Comparison of ENCODE assay signal across 9 mouse cellular contexts in the genomic region with DNA sequence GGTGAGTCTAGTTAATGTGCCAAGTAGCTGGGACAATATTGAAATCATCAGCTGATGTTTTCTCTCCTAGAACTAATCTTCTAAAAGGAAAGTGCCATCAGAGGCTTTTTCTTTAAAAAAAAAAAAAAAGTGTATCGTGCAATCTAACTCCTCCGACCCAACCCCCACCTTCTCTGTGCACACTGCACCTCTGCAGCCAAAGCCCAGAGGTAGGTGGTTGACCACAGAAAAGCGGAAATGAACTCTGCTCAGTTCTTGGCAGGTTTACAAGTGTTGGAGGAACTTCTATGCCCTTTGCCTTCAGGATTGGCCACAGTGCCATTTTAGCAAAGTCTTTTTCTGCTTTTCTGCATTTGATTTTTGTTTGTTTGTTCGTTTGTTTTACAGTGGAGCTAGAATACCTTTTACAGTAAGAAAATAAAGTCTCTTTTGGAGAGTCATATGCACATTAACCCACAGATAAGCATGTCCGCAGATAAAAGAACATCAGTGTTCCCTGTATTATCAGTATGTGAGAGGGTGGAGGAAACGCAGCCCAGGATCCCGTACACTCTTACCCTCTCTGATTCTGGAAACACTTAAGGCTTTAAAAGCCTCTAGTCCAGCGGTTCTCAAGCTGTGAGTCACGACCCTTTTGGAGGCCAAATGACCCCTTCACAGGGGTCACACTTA. TPM values are rescaled to one million over a fixed set of nuclear protein-coding genes. Genes with fewer than 3 reads are reported as not detected.
DNase-seq lines count a peak whose midpoint lies in the region; ATAC-seq and TF ChIP-seq lines count a peak whose summit lies in the region.
"Had no signal": no experiment of that assay in that cellular context is flagged by ENCODE, and none has a peak within 500 bp of the region (broad histone marks: within the 10 kb centered on the region; RNA-seq: fewer than 3 reads in every experiment).

A gene (minus strand): TSS at position 88 of the 672 bp plus-strand sequence.

- H3K27me3 ChIP-seq in Patski (no peaks in the 10 kb centered on the region), myocyte (ENCODE audit: control insufficient read depth, insufficient read depth, insufficient read length) (no peaks in the 10 kb centered on the region)
- H3K27me3 ChIP-seq: forebrain, embryonic 13.5 days had no signal

- DNase-seq in 3T3-L1 (ENCODE audit: low read depth, low spot score) (peak; percentile 44), Patski (ENCODE audit: low read depth, low spot score) (no peak)
- peak; percentile 31 for DNase-seq in large intestine, adult 2 months (ENCODE audit: low read depth, low spot score)
- no peak for DNase-seq in right cerebral cortex, postnatal 14 days
- DNase-seq in gastrocnemius, adult 8-10 months (ENCODE audit: low spot score in 2 of 2), result no peak
- no peak for DNase-seq in heart, postnatal 36 days
- no peak for DNase-seq in embryo, embryonic 9.5 days (ENCODE audit: extremely low spot score)

- WGBS in large intestine, adult 2 months, result 42% methylated on average over 9 of the region's 9 CpGs

- TF ChIP-seq POLR2A in myocyte (IDR thresholded peaks at IDR 0.05; ENCODE audit: insufficient read length, low read depth), result no peak

- intact Hi-C loops in heart, postnatal 36 days (cut with DNase I), result no loop called here

- in situ Hi-C loops in Patski (cut with MboI; ENCODE audit: low pct_unique_long_range_greater_than_20kb), result no loop called here

- no peaks in the 10 kb centered on the region for H3K36me3 ChIP-seq in myocyte (ENCODE audit: control insufficient read depth, insufficient read depth)

- POLR2A ChIA-PET in Patski (lab: Charles Lee), result no interaction called here

- no peak for ATAC-seq in Patski
- ATAC-seq: forebrain, embryonic 13.5 days had no signal

- peak within 1 kb of the TSS; percentile 10 for H3K4me2 ChIP-seq in myocyte (ENCODE audit: low read depth)
- H3K4me2 ChIP-seq: forebrain, embryonic 13.5 days had no signal

- H3ac ChIP-seq in myocyte (ENCODE audit: control insufficient read depth, insufficient read length), result no peak within 1 kb of the TSS

- no peak within 1 kb of the TSS for H3K4me3 ChIP-seq in myocyte
- H3K4me3 ChIP-seq: forebrain, embryonic 13.5 days had no signal

- no peaks in the 10 kb centered on the region for H3K79me2 ChIP-seq in myocyte (ENCODE audit: control insufficient read depth, insufficient read depth)

- TF ChIP-seq CTCF in Patski (IDR thresholded peaks at IDR 0.05), result no peak

- CTCF ChIA-PET in Patski (lab: Charles Lee), result interaction anchor here (2.3 kb wide), 1 partner anchor 9 kb away, joined by 6 read pairs; no protein-coding TSS in a partner anchor

TF ChIP-seq in myocyte, 11 proteins besides CTCF, POLR2A, EP300 and RAD21:
- TF ChIP-seq SRF (IDR thresholded peaks at IDR 0.05; ENCODE audit: control insufficient read depth, insufficient read length, low read depth), result no peak
- TF ChIP-seq MAX (IDR thresholded peaks at IDR 0.05; ENCODE audit: low read depth), result no peak
- no peak for TF ChIP-seq TCF3 (IDR thresholded peaks at IDR 0.05; ENCODE audit: insufficient read length, low read depth)

RNA-seq across cellular contexts. Expression of the gene that starts here (rescaled TPM):
- polyA plus RNA-seq in Patski (2021) (81.1 TPM), myocyte (2012; fragmentation: generic; extraction: Trizol) (2.5 TPM)
- 24.9 and 30.2 TPM in 2 replicates for polyA plus RNA-seq in large intestine, adult 2 months (2012; rRNA removed)
- under 1 TPM in 2 of 4 experiments, not detected in 2; 0.27 to 0.90 TPM for total RNA-seq in gastrocnemius, adult 8-10 months (2022)
- total RNA-seq in heart, postnatal 36 days (2021), result 1 to 10 TPM; 1.2 to 1.8 TPM

Comparison
In these comparisons a context has a peak if more than half of its experiments do, and no peak if none do; other contexts are left out.
1. DNase-seq: peak in 3T3-L1 (single experiment) and large intestine, adult 2 months (single experiment); none in Patski (single experiment), right cerebral cortex, postnatal 14 days (single experiment), gastrocnemius, adult 8-10 months (0 of 2), heart, postnatal 36 days (0 of 2) and embryo, embryonic 9.5 days (single experiment).